Mouse (Mus musculus) spleen, adult 2 months (tissue): ENCODE data around the gene Tbx10. TPM values are rescaled to one million over a fixed set of nuclear protein-coding genes. Genes with fewer than 3 reads are reported as not detected.

Source experiments
- DNase-seq, 2 experiments: peaks; one replicate each; pipeline versions ENCODE4 v3.0.0 to v3.0.0-alpha.2; 2012 to 2021; ENCODE audit warnings: low spot score in 2 of 2, low read depth in 1 of 2
- H3K27ac ChIP-seq: fragments of 200-500 bp; 2 replicates; pipeline ENCODE4 v1.5.1; 2012; ENCODE audit warnings: low read length, inconsistent platforms; ENCODE audit not compliant: insufficient read depth
- H3K27me3 ChIP-seq: fragments of 200-500 bp; 2 replicates; pipeline ENCODE4 v1.6.1; 2012; ENCODE audit warnings: mild to moderate bottlenecking, moderate library complexity, low read length, inconsistent platforms; ENCODE audit not compliant: control insufficient read depth, insufficient read depth
- H3K36me3 ChIP-seq: fragments of 200-500 bp; 2 replicates; pipeline ENCODE4 v1.6.1; 2012; ENCODE audit warnings: mild to moderate bottlenecking, low read length, inconsistent platforms; ENCODE audit not compliant: control insufficient read depth, insufficient read depth
- H3K4me1 ChIP-seq: fragments of 200-500 bp; 2 replicates; pipeline ENCODE4 v1.6.1; 2011; ENCODE audit warnings: inconsistent platforms; ENCODE audit not compliant: control insufficient read depth, insufficient read depth, insufficient read length
- H3K4me3 ChIP-seq: fragments of 200-500 bp; 2 replicates; pipeline ENCODE4 v1.5.1; 2011; ENCODE audit warnings: mild to moderate bottlenecking, inconsistent platforms; ENCODE audit not compliant: insufficient read depth, insufficient read length; ENCODE audit errors: extremely low read depth
- CTCF ChIP-seq: fragments of 200-500 bp; IDR thresholded peaks from 2 replicates; pipeline ENCODE4 v1.5.1; 2011; ENCODE audit warnings: mild to moderate bottlenecking, inconsistent platforms; ENCODE audit not compliant: insufficient read depth, insufficient read length, insufficient replicate concordance; ENCODE audit errors: extremely low read depth
- POLR2A ChIP-seq: fragments of 200-500 bp; IDR thresholded peaks from 2 replicates; pipeline ENCODE4 v1.6.1; 2011; ENCODE audit warnings: low read depth, low read length, inconsistent platforms
- WGBS: fragments of 180-500 bp; shearing (Covaris S2); methylation state at CpG from one replicate; pipeline ENCODE4 v1.1.7; 2018; 5-methylcytosine and 5-hydroxymethylcytosine counted together
- polyA plus RNA-seq: library from polyadenylated mRNA; depleted of rRNA; stranded (reverse); fragments of >200 nt; gene quantifications from 2 replicates; pipeline ENCODE4 v1.2.3, GENCODE M21; 2012

The Tbx10 gene
- polyA plus RNA-seq, 1 experiment: not detected

DNA sequence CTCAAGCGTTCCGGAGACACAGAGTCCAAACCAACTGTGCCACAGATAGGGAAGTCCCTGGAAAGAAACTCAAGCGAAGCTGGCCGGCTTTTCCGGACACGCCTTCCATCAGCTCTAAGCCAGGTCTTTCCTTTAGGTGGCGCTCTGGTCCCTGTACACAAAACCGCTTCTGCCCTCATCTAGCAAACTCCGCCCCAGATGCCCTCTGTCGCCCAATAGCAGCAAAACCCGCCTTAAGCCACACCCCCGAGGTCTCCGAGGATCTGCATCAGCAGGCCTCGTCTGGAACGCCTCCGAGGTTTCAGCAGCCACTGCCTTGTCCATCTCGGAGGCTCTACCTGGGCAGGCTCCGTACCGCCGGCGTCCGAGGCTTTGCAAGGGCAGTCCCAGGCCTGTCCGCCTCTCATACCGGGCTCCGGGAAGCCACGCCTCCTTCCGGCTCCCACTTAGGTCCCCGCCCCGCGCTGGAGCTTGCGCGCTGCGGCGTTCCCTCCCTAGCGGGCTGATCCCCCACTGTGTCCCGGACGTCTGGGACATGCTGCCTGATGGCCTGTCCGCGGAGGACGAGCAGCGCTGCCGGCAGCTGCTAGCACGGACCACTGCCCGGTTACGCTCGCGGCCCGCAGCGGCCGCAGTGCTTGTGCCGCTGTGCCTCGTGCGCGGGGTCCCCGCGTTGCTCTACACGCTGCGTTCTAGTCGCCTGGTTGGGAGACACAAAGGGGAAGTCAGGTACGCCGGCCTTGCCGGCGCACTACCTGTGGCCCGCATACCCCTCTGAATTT is 7.8 kb downstream of the Tbx10 start, which contains the start of the genes Nudt8 and Gm49405:
Gene Nudt8 (plus strand): TSS at position 462 of the 782 bp plus-strand sequence.
Gene Gm49405 (plus strand): TSS at position 508 of the 782 bp plus-strand sequence.
- 0 out of 2 replicates have a peak, but pooled peaks cover under 1% of the 10 kb centered on the region for H3K36me3 ChIP-seq
- H3K27ac ChIP-seq: peak within 1 kb of the TSS; percentile 93
- DNase-seq: peak; percentile 91 to 95
- no peaks in the 10 kb centered on the region for H3K27me3 ChIP-seq
- TF ChIP-seq CTCF: peak; percentile 73
- peak; percentile 88 for TF ChIP-seq POLR2A
- under 1% methylated on average over 64 of the region's 64 CpGs for WGBS
- peak within 1 kb of the TSS; percentile 84 for H3K4me3 ChIP-seq
- peaks cover 4% of the 10 kb centered on the region; the same call in 1 of the 2 replicates for H3K4me1 ChIP-seq

DNA sequence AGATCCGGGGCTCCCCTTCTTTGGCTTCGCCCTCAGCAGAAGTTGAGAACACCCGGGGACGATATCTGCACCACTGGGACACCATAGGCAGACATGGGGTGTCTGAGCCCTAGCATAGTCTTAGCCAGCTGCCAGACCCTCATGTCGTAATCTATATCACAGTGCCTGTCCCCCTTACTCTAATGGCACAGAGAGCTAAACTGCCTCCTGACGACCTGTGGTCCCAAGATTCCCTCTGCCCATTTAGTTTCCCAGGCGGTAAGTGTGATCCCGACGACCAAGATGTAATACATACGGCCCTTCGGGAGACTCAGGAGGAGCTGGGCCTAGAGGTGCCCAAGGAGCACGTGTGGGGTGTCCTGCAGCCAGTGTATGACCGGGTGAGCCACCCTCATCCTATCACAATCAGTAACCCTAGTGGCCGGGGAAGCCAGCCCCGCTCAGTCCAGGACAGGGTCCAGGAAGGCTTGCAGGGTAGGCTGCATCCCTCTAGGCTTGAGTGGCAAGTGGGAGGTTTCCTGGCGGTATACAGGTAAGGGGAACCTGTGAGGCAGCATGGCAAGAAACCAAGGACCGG is 8.5 kb downstream of the Tbx10 start:
- Histone ChIP-seq H3K27ac (peak overlapping the region; percentile 93), H3K27me3 (no peaks in the 10 kb centered on the region), H3K4me1 (peaks cover 4% of the 10 kb centered on the region; the same call in 1 of the 2 replicates), H3K36me3 (peaks cover 4% of the 10 kb centered on the region; the same call in 1 of the 2 replicates), H3K4me3 (peak overlapping the region; percentile 84)
- no peak for DNase-seq
- 41% methylated on average over 17 of the region's 17 CpGs for WGBS
- TF ChIP-seq POLR2A: no peak
- no peak for TF ChIP-seq CTCF

- H3K36me3 ChIP-seq: peaks cover 8% of the 10 kb centered on the region
- 94% methylated on average over 5 of the region's 5 CpGs for WGBS
- TF ChIP-seq POLR2A: no peak
- no peak for TF ChIP-seq CTCF
- no peak overlapping the region for H3K4me3 ChIP-seq
- H3K4me1 ChIP-seq: peaks cover 4% of the 10 kb centered on the region; the same call in 1 of the 2 replicates
- no peak for DNase-seq
- no peak overlapping the region for H3K27ac ChIP-seq
- H3K27me3 ChIP-seq: no peaks in the 10 kb centered on the region
Measured at GRCm38 (mm10) chr19:4001752-4002151, 9.2 kb downstream of the Tbx10 start.

GRCm38 (mm10) chr19:4003112-4003511 is 10.6 kb downstream of the Tbx10 start, which contains the start of gene Doc2g:
Gene Doc2g, plus strand, starts transcription at chr19:4003313.
- DNase-seq: no peak
- Histone ChIP-seq H3K4me1 (peaks cover 4% of the 10 kb centered on the region; the same call in 1 of the 2 replicates), H3K27ac (no peak within 1 kb of the TSS), H3K4me3 (no peak within 1 kb of the TSS), H3K27me3 (no peaks in the 10 kb centered on the region), H3K36me3 (peaks cover 16% of the 10 kb centered on the region)
- TF ChIP-seq CTCF (no peak), POLR2A (no peak)
- WGBS: 86% methylated on average over 1 of the region's 1 CpGs

DNA sequence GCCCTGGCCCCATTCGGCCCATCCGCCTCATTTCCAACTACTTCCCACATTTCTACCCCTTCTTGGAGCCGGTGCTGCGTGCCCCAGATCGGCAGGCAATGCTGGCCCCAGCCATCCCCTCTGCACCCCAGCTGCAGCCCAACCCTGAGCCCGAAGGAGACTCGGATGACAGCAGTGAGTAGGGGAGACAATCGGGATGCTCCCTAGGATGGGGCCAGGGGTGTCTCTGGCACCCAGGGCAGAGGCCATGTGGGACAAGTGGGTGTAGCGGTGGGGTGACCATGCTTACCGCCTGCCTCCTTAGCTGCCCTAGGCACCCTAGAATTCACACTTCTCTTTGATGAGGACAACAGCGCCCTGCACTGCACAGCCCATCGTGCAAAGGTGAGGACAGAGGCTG is 11.1 kb downstream of the Tbx10 start:
- H3K27me3 ChIP-seq: no peaks in the 10 kb centered on the region
- no peak for TF ChIP-seq CTCF
- DNase-seq: no peak
- H3K4me3 ChIP-seq: no peak overlapping the region
- 85% methylated on average over 12 of the region's 12 CpGs for WGBS
- H3K27ac ChIP-seq: no peak overlapping the region
- H3K4me1 ChIP-seq: peaks cover 4% of the 10 kb centered on the region; the same call in 1 of the 2 replicates
- H3K36me3 ChIP-seq: peaks cover 19% of the 10 kb centered on the region

- H3K36me3 ChIP-seq: peaks cover 23% of the 10 kb centered on the region
- H3K27me3 ChIP-seq: no peaks in the 10 kb centered on the region
- no peak for DNase-seq
- no peak overlapping the region for H3K4me3 ChIP-seq
- no peak for TF ChIP-seq CTCF
- no peak for TF ChIP-seq POLR2A
- H3K4me1 ChIP-seq: peaks cover 4% of the 10 kb centered on the region; the same call in 1 of the 2 replicates
- 92% methylated on average over 15 of the region's 15 CpGs for WGBS
- no peak overlapping the region for H3K27ac ChIP-seq
Measured at GRCm38 (mm10) chr19:4004331-4004730, 11.8 kb downstream of the Tbx10 start.

DNA sequence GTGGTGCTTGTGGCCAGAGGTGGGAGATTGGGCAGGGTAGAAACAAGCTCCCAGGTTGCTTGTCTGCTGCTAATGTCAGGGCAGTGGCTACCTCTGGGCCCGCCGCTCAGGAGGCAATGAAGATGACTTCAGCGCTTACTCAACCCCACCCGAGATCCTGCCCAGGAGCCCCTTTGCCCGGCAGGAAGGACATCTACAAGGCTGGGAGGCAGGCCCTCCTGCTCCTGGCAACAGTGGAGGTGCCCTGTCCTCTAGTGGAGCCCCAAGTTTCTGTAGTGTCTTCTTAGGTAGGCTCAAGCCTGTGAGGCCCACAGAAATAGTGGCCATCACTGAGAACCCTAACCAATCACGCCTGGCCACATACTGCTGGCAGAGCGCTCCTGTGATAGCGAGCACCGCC is 12.5 kb downstream of the Tbx10 start:
- no peak overlapping the region for H3K27ac ChIP-seq
- DNase-seq: no peak
- no peak for TF ChIP-seq POLR2A
- TF ChIP-seq CTCF: no peak
- no peak overlapping the region for H3K4me3 ChIP-seq
- H3K27me3 ChIP-seq: no peaks in the 10 kb centered on the region
- peaks cover 4% of the 10 kb centered on the region; the same call in 1 of the 2 replicates for H3K4me1 ChIP-seq
- 89% methylated on average over 9 of the region's 9 CpGs for WGBS
- peaks cover 25% of the 10 kb centered on the region for H3K36me3 ChIP-seq
